Mouse (Mus musculus) layer of hippocampus, adult 18-20 months (tissue): ENCODE measurements at regions not wholly inside any gene's neighbourhood (a gene's known extent, or its start where the extent isn't known, plus 50 kb on each side); places are given as distances from the start of the nearest gene placed in this dataset.

Experiments
- DNase-seq, 2 experiments: peaks; one replicate each; pipeline ENCODE4 v3.0.0; 2022; ENCODE audit warnings: low spot score in 2 of 2

- peak in 1 of 2 experiments; percentile 71 for DNase-seq
Measured at GRCm38 (mm10) chr1:101272365-101272764, 1499.8 kb downstream of the Cntnap5b start.

GRCm38 (mm10) chr1:101273633-101274032, 1501.1 kb downstream of the Cntnap5b start:
- no peak for DNase-seq

- no peak for DNase-seq
Measured at GRCm38 (mm10) chr1:101285416-101285815, 1512.9 kb downstream of the Cntnap5b start.
